Mouse (Mus musculus) heart, adult 2 months (tissue): ENCODE measurements at regions not wholly inside any gene's neighbourhood (a gene's known extent, or its start where the extent isn't known, plus 50 kb on each side); places are given as distances from the start of the nearest gene placed in this dataset.

Experiments
- CTCF ChIP-seq: fragments of 200-600 bp; IDR thresholded peaks from 2 replicates; pipeline ENCODE4 v1.8.1; 2022; ENCODE audit warnings: antibody characterized with exemption, mild to moderate bottlenecking, moderate library complexity
- EP300 ChIP-seq: fragments of 200-500 bp; IDR thresholded peaks from 2 replicates; pipeline ENCODE4 v1.6.1; 2011; ENCODE audit warnings: low read depth, low read length, control low read depth; ENCODE audit not compliant: insufficient read depth
- POLR2A ChIP-seq: fragments of 200-500 bp; IDR thresholded peaks from 2 replicates; pipeline ENCODE4 v1.6.1; 2011; ENCODE audit warnings: mild to moderate bottlenecking, low read depth, low read length, control low read depth; ENCODE audit not compliant: insufficient read depth

DNA sequence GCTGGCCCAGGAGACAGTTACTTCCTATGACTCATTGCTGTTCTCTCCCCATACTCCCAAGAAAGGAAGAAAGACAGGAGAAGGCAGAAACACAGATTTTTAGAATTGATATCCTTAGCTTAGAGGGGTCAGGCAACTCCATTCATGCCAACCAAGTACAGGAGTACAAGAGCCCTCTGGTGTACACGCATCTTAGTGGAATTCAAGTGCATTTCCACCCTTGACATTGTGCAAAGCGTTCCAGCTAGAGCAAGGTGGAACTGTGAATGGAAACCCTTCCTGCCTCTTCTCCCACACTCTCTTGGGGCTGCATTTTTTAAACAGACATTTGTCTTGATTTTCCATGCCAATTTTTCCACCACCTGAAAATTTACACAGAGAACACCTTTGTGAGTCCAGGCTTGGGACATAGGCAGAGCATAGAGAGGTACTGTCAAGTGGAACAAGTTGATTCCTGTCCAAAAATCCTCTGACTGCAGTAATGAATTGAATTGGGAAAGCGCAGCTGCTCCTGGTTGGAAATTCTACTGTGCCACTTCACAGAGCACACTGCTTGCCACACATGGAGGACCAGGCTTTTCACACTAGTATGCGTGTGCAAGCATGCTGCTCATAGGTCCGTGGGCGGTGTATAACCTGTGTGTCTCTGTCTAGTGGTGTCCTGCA lies 110.4 kb downstream of the Setd4 start:
- no peak for TF ChIP-seq CTCF
- no peak for TF ChIP-seq POLR2A
- no peak for TF ChIP-seq EP300
